Mouse (Mus musculus) intestine, embryonic 14.5 days (tissue): ENCODE results near the gene Mrps7. TPM values are rescaled to one million over a fixed set of nuclear protein-coding genes. Genes with fewer than 3 reads are reported as not detected.

Experiments
- ATAC-seq: fragments of 200-750 bp; cut with Nextera tagmentation; replicated peaks from 2 replicates; pipeline ENCODE4 v1.8.0; 2017; ENCODE audit warnings: low read depth, moderate number of reproducible peaks, moderate TSS enrichment, moderate library complexity; ENCODE audit not compliant: low FRiP score, low TSS enrichment
- DNase-seq: peaks from one replicate; pipeline ENCODE4 v3.0.0-alpha.2; 2018; ENCODE audit warnings: low spot score
- H3K27ac ChIP-seq: fragments of 300-500 bp; sonication (generic); 2 replicates; pipeline ENCODE4 v1.5.1; 2014; ENCODE audit warnings: low read depth, mild to moderate bottlenecking, control low read depth
- H3K27me3 ChIP-seq: fragments of 300-500 bp; sonication (generic); replicated peaks from 2 replicates; pipeline ENCODE4 v1.6.1; 2014; ENCODE audit warnings: low read length, control low read depth; ENCODE audit not compliant: control insufficient read depth, insufficient read depth
- H3K36me3 ChIP-seq: fragments of 300-500 bp; sonication (generic); 2 replicates; pipeline ENCODE4 v1.6.1; 2014; ENCODE audit warnings: low read length, control low read depth; ENCODE audit not compliant: control insufficient read depth, insufficient read depth
- H3K4me1 ChIP-seq: fragments of 300-500 bp; sonication (generic); replicated peaks from 2 replicates; pipeline ENCODE4 v1.6.1; 2014; ENCODE audit warnings: low read length, control low read depth, mixed read lengths; ENCODE audit not compliant: control insufficient read depth, insufficient read depth
- H3K4me2 ChIP-seq: fragments of 300-500 bp; sonication (generic); 2 replicates; pipeline ENCODE4 v1.6.1; 2014; ENCODE audit warnings: low read length
- H3K4me3 ChIP-seq: fragments of 300-500 bp; sonication (generic); 2 replicates; pipeline ENCODE4 v1.5.1; 2014; ENCODE audit warnings: low read depth, low read length, control low read depth, mixed read lengths
- H3K9ac ChIP-seq: fragments of 300-500 bp; sonication (generic); 2 replicates; pipeline ENCODE4 v1.6.1; 2014; ENCODE audit warnings: mild to moderate bottlenecking, low read length
- H3K9me3 ChIP-seq: fragments of 300-500 bp; sonication (generic); 2 replicates; pipeline ENCODE4 v1.6.1; 2016; ENCODE audit warnings: low read length, control low read depth; ENCODE audit not compliant: control insufficient read depth
- WGBS: fragments of 180-500 bp; shearing (Covaris S2); extraction: QIAGEN DNeasy Blood & Tissue Kit; methylation state at CpG from one replicate; pipeline ENCODE4 v1.1.7; 2014; 5-methylcytosine and 5-hydroxymethylcytosine counted together
- polyA plus RNA-seq: library from polyadenylated mRNA; unstranded; fragments of >200 nt; fragmentation: Nextera tagmentation; extraction: Ambion mirVana; gene quantifications from 2 replicates; pipeline ENCODE4 v1.2.1, GENCODE M21; 2014

Mrps7 gene
- polyA plus RNA-seq, 1 experiment from 2014 or later = 94.0 TPM

- H3K36me3 ChIP-seq = peaks cover 94% of the 10 kb centered on the region
Observed at GRCm38 (mm10) chr11:115585573-115586100, 18.1 kb upstream of the Mrps7 start.

GRCm38 (mm10) chr11:115586403-115586802 lies 17.3 kb upstream of the Mrps7 start:
- H3K4me2 ChIP-seq = no peak overlapping the region
- no peaks in the 10 kb centered on the region for H3K9me3 ChIP-seq
- H3K4me3 ChIP-seq = no peak overlapping the region
- ATAC-seq (no peak), DNase-seq (no peak)
- no peak overlapping the region for H3K9ac ChIP-seq
- 88% methylated on average over 9 of the region's 9 CpGs for WGBS
- H3K4me1 ChIP-seq = no peaks in the 10 kb centered on the region
- H3K27ac ChIP-seq = no peak overlapping the region
- no peaks in the 10 kb centered on the region for H3K27me3 ChIP-seq
- peaks cover 94% of the 10 kb centered on the region for H3K36me3 ChIP-seq

More at GRCm38 (mm10) chr11:115585573-115586100, 18.1 kb upstream of the Mrps7 start:
- Histone ChIP-seq H3K27ac (no peak overlapping the region), H3K4me3 (no peak overlapping the region), H3K4me2 (no peak overlapping the region), H3K4me1 (no peaks in the 10 kb centered on the region), H3K9ac (no peak overlapping the region), H3K9me3 (no peaks in the 10 kb centered on the region), H3K27me3 (no peaks in the 10 kb centered on the region)
- DNase-seq (no peak), ATAC-seq (no peak)
- 89% methylated on average over 7 of the region's 7 CpGs for WGBS

GRCm38 (mm10) chr11:115587984-115588383 lies 15.7 kb upstream of the Mrps7 start:
- no peak overlapping the region for H3K4me3 ChIP-seq
- WGBS = 82% methylated on average over 9 of the region's 9 CpGs
- H3K4me1 ChIP-seq = no peaks in the 10 kb centered on the region
- H3K9ac ChIP-seq = no peak overlapping the region
- no peak overlapping the region for H3K27ac ChIP-seq
- H3K4me2 ChIP-seq = no peak overlapping the region
- H3K36me3 ChIP-seq = peaks cover 94% of the 10 kb centered on the region
- H3K27me3 ChIP-seq = no peaks in the 10 kb centered on the region
- ATAC-seq = no peak
- H3K9me3 ChIP-seq = no peaks in the 10 kb centered on the region
- no peak for DNase-seq

GRCm38 (mm10) chr11:115590526-115591075 lies 13.1 kb upstream of the Mrps7 start:
- no peak for DNase-seq
- H3K9ac ChIP-seq = no peak overlapping the region
- H3K36me3 ChIP-seq = peaks cover 91% of the 10 kb centered on the region
- ATAC-seq = no peak
- no peaks in the 10 kb centered on the region for H3K27me3 ChIP-seq
- no peak overlapping the region for H3K4me3 ChIP-seq
- H3K9me3 ChIP-seq = no peaks in the 10 kb centered on the region
- no peak overlapping the region for H3K4me2 ChIP-seq
- WGBS = 90% methylated on average over 2 of the region's 2 CpGs
- no peak overlapping the region for H3K27ac ChIP-seq
- no peaks in the 10 kb centered on the region for H3K4me1 ChIP-seq

- no peak overlapping the region for H3K4me2 ChIP-seq
- H3K27ac ChIP-seq = no peak overlapping the region
- H3K4me3 ChIP-seq = no peak overlapping the region
- DNase-seq (no peak), ATAC-seq (no peak)
- H3K36me3 ChIP-seq = peaks cover 71% of the 10 kb centered on the region
- no peaks in the 10 kb centered on the region for H3K4me1 ChIP-seq
- H3K9ac ChIP-seq = no peak overlapping the region
- H3K27me3 ChIP-seq = no peaks in the 10 kb centered on the region
- 95% methylated on average over 3 of the region's 3 CpGs for WGBS
- no peaks in the 10 kb centered on the region for H3K9me3 ChIP-seq
Observed at GRCm38 (mm10) chr11:115595209-115595608, 8.5 kb upstream of the Mrps7 start.

- ATAC-seq = no peak
- Histone ChIP-seq H3K27ac (no peak overlapping the region), H3K4me1 (peaks cover 9% of the 10 kb centered on the region), H3K9ac (no peak overlapping the region), H3K4me2 (no peak overlapping the region), H3K9me3 (no peaks in the 10 kb centered on the region), H3K36me3 (peaks cover 40% of the 10 kb centered on the region), H3K4me3 (no peak overlapping the region), H3K27me3 (no peaks in the 10 kb centered on the region)
- WGBS = 93% methylated on average over 4 of the region's 4 CpGs
- DNase-seq = no peak
Observed at GRCm38 (mm10) chr11:115598309-115598708, 5.4 kb upstream of the Mrps7 start.

- H3K9ac ChIP-seq = no peak overlapping the region
- no peak overlapping the region for H3K4me2 ChIP-seq
- no peaks in the 10 kb centered on the region for H3K27me3 ChIP-seq
- WGBS = 93% methylated on average over 7 of the region's 7 CpGs
- no peak for ATAC-seq
- no peak overlapping the region for H3K4me3 ChIP-seq
- peaks cover 9% of the 10 kb centered on the region for H3K4me1 ChIP-seq
- no peaks in the 10 kb centered on the region for H3K9me3 ChIP-seq
- H3K27ac ChIP-seq = no peak overlapping the region
- no peak for DNase-seq
- H3K36me3 ChIP-seq = peaks cover 26% of the 10 kb centered on the region
Observed at GRCm38 (mm10) chr11:115599722-115600121, 4.0 kb upstream of the Mrps7 start.

- no peaks in the 10 kb centered on the region for H3K9me3 ChIP-seq
- no peaks in the 10 kb centered on the region for H3K27me3 ChIP-seq
- no peak for ATAC-seq
- H3K9ac ChIP-seq = no peak overlapping the region
- no peak overlapping the region for H3K4me3 ChIP-seq
- H3K27ac ChIP-seq = no peak overlapping the region
- H3K36me3 ChIP-seq = peaks cover 27% of the 10 kb centered on the region
- DNase-seq = no peak
- peaks cover 18% of the 10 kb centered on the region for H3K4me1 ChIP-seq
- WGBS = 96% methylated on average over 15 of the region's 15 CpGs
- no peak overlapping the region for H3K4me2 ChIP-seq
Observed at GRCm38 (mm10) chr11:115600743-115601142, 3.0 kb upstream of the Mrps7 start.

- Histone ChIP-seq H3K4me1 (peaks cover 18% of the 10 kb centered on the region), H3K9me3 (no peaks in the 10 kb centered on the region), H3K4me2 (no peak overlapping the region), H3K36me3 (peaks cover 30% of the 10 kb centered on the region), H3K4me3 (no peak overlapping the region), H3K27ac (no peak overlapping the region), H3K27me3 (no peaks in the 10 kb centered on the region), H3K9ac (no peak overlapping the region)
- ATAC-seq = no peak
- 92% methylated on average over 4 of the region's 4 CpGs for WGBS
- no peak for DNase-seq
Observed at GRCm38 (mm10) chr11:115601174-115601573, 2.6 kb upstream of the Mrps7 start.
